Mouse (Mus musculus) liver, embryonic 13.5 days (tissue): Measurements from ENCODE around the gene Prl2c3. TPM values are rescaled to one million over a fixed set of nuclear protein-coding genes. Genes with fewer than 3 reads are reported as not detected.
"Not testable (repeated sequence)": the region's sequence is repeated elsewhere in the genome, so short reads cannot be mapped to it uniquely, and the experiment has no call there.

Experiments
- ATAC-seq: fragments of 200-750 bp; cut with Nextera tagmentation; 2 replicates; pipeline ENCODE4 v1.8.0; 2017; ENCODE audit warnings: low read depth, mild to moderate bottlenecking, moderate number of reproducible peaks, moderate library complexity
- DNase-seq: peaks from one replicate; pipeline ENCODE4 v3.0.0; 2022
- H3K27ac ChIP-seq: fragments of 300-500 bp; sonication (generic); 2 replicates; pipeline ENCODE4 v1.5.1; 2015; ENCODE audit warnings: moderate library complexity, mild to moderate bottlenecking, inconsistent platforms
- H3K27me3 ChIP-seq: fragments of 300-500 bp; sonication (generic); 2 replicates; pipeline ENCODE4 v1.6.1; 2015; ENCODE audit warnings: mild to moderate bottlenecking, inconsistent platforms
- H3K36me3 ChIP-seq: fragments of 300-500 bp; sonication (generic); 2 replicates; pipeline ENCODE4 v1.6.1; 2015; ENCODE audit warnings: mild to moderate bottlenecking, inconsistent platforms
- H3K4me1 ChIP-seq: fragments of 300-500 bp; sonication (generic); replicated peaks from 2 replicates; pipeline ENCODE4 v1.6.1; 2015; ENCODE audit warnings: inconsistent platforms
- H3K4me2 ChIP-seq: fragments of 300-500 bp; sonication (generic); 2 replicates; pipeline ENCODE4 v1.6.1; 2015; ENCODE audit warnings: inconsistent platforms, mild to moderate bottlenecking, moderate library complexity
- H3K4me3 ChIP-seq: fragments of 300-500 bp; sonication (generic); replicated peaks from 2 replicates; pipeline ENCODE4 v1.5.1; 2015; ENCODE audit warnings: mild to moderate bottlenecking, inconsistent platforms
- H3K9ac ChIP-seq: fragments of 300-500 bp; sonication (generic); 2 replicates; pipeline ENCODE4 v1.6.1; 2015; ENCODE audit warnings: mild to moderate bottlenecking, inconsistent platforms
- H3K9me3 ChIP-seq: fragments of 300-500 bp; sonication (generic); replicated peaks from 2 replicates; pipeline ENCODE4 v1.6.1; 2016; ENCODE audit warnings: inconsistent platforms
- WGBS: fragments of 180-500 bp; shearing (Covaris S2); methylation state at CpG from one replicate; pipeline ENCODE4 v1.1.7; 2015; ENCODE audit not compliant: insufficient replicate concordance; 5-methylcytosine and 5-hydroxymethylcytosine counted together
- polyA plus RNA-seq: library from polyadenylated mRNA; unstranded; fragments of >200 nt; fragmentation: Nextera tagmentation; extraction: Ambion mirVana; gene quantifications from 2 replicates; pipeline ENCODE4 v1.2.1, GENCODE M21; 2015

Gene Prl2c3
- polyA plus RNA-seq, result not detected in 2 replicates

- 36% methylated on average over 3 of the region's 3 CpGs for WGBS
- H3K27ac ChIP-seq, H3K9me3 ChIP-seq, ATAC-seq, H3K36me3 ChIP-seq, H3K4me2 ChIP-seq, H3K27me3 ChIP-seq, H3K9ac ChIP-seq, DNase-seq, H3K4me3 ChIP-seq, H3K4me1 ChIP-seq: not testable (repeated sequence)
These were observed at the start of gene Prl2c3 for GRCm38 (mm10) chr13:12799979-12800378. Prl2c3 (minus strand) TSS chr13:12800079.

- not testable (repeated sequence) for H3K36me3 ChIP-seq, H3K4me3 ChIP-seq, H3K4me1 ChIP-seq, H3K27ac ChIP-seq, DNase-seq, H3K27me3 ChIP-seq, H3K4me2 ChIP-seq, H3K9ac ChIP-seq
- WGBS, result 49% methylated on average over 4 of the region's 4 CpGs
- ATAC-seq, result 0 out of 2 replicates have a peak, but pooled peaks have one; percentile 26
- H3K9me3 ChIP-seq, result peaks cover 23% of the 10 kb centered on the region
These were observed 48.4 kb upstream of the Prl2c3 start for GRCm38 (mm10) chr13:12848254-12848653.

- not testable (repeated sequence) for ATAC-seq, H3K9ac ChIP-seq, H3K36me3 ChIP-seq, H3K4me2 ChIP-seq, H3K27ac ChIP-seq, H3K4me1 ChIP-seq, H3K4me3 ChIP-seq, DNase-seq, H3K27me3 ChIP-seq
- WGBS, result 50% methylated on average over 1 of the region's 1 CpGs
- peaks cover 23% of the 10 kb centered on the region for H3K9me3 ChIP-seq
These were observed 44.8 kb upstream of the Prl2c3 start for GRCm38 (mm10) chr13:12844701-12845100.

- H3K4me2 ChIP-seq, DNase-seq, H3K9me3 ChIP-seq, H3K27ac ChIP-seq, H3K4me1 ChIP-seq, H3K36me3 ChIP-seq, H3K9ac ChIP-seq, H3K27me3 ChIP-seq, H3K4me3 ChIP-seq, ATAC-seq: not testable (repeated sequence)
- WGBS, result 39% methylated on average over 2 of the region's 2 CpGs
These were observed 37.7 kb upstream of the Prl2c3 start for GRCm38 (mm10) chr13:12837546-12837945.

- Histone ChIP-seq H3K4me2 (no peak overlapping the region), H3K9ac (no peak overlapping the region), H3K27ac (no peak overlapping the region), H3K9me3 (peaks cover 17% of the 10 kb centered on the region), H3K27me3 (no peaks in the 10 kb centered on the region), H3K36me3 (no peaks in the 10 kb centered on the region), H3K4me3 (no peak overlapping the region), H3K4me1 (no peaks in the 10 kb centered on the region)
- ATAC-seq (no peak), DNase-seq (no peak)
- WGBS, result 43% methylated on average over 2 of the region's 2 CpGs
These were observed 31.9 kb upstream of the Prl2c3 start for GRCm38 (mm10) chr13:12831769-12832168.

- Histone ChIP-seq H3K27me3 (no peaks in the 10 kb centered on the region), H3K9me3 (peaks cover 29% of the 10 kb centered on the region), H3K27ac (no peak overlapping the region), H3K4me3 (no peak overlapping the region), H3K4me2 (no peak overlapping the region), H3K9ac (no peak overlapping the region), H3K4me1 (no peaks in the 10 kb centered on the region), H3K36me3 (peaks cover 3% of the 10 kb centered on the region; the same call in 1 of the 2 replicates)
- no peak for DNase-seq
- no peak for ATAC-seq
- 58% methylated on average over 5 of the region's 5 CpGs for WGBS
These were observed 29.2 kb upstream of the Prl2c3 start for GRCm38 (mm10) chr13:12829031-12829430.

DNA sequence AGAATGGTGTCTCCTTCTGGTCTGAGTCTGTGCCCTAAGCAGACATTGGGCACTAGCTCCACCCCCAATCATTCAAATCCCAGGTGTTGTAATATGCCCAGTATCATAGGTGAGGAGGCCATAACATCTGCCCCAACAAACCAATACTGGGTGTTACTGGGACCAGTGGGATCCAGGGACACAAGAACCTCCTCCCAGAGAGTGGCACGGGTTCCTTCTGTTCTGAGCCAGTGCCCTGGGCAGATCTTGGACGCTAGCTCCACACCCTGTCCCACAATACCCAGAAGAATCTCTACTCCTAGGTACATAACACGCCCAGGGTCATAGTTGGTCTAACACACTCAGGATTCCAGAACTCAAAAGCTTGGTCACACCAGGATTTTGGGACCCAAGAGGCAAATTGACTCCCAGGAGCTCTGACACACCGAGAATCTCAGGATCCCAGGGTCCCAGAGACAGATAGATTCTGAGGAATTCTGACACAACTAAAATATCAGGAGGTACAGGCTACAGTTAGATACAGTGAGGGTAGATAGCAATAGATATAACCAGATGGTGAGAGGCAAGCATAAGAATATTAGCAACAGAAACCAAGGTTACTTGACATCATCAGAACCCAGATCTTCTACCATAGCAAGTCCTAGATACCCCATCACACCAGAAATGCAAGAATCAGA, 24.8 kb upstream of the Prl2c3 start:
- not testable (repeated sequence) for H3K27me3 ChIP-seq, DNase-seq, H3K4me1 ChIP-seq, H3K4me3 ChIP-seq, H3K27ac ChIP-seq, H3K9ac ChIP-seq, H3K4me2 ChIP-seq, H3K36me3 ChIP-seq
- WGBS, result 43% methylated on average over 4 of the region's 4 CpGs
- peaks cover 17% of the 10 kb centered on the region for H3K9me3 ChIP-seq
- 0 out of 2 replicates have a peak, but pooled peaks have one; percentile 39 for ATAC-seq

DNA sequence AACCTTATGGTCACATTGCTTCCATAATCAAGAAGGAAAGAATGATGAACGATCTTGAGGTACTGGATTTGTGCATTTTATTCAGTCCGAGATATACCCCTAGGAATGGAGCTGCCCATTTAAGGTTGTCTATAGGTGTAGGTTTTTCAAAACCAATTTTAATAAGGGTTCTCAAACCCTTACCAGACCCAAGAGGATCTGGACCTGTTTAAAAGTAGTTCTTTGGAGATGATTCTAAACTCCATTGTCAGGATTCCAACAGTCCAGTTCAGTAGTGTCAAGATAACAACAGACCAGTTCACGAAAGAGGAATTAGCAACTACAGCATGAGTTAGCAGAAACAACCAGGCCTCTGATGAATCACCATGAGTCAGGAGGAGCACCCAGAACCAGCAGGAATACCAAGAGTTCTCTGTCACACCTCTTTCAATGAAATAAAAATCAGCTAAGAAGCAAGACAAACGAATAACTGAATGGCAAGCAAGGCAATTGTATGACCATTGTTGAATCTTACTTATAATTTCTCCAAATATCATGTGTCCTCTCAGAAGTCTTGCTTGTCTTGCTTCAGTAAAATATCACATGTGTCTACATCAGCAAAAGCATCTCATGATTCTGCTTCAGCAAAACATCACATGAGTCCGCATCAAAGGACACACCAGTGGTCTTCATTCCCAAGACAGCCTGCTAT, 14.0 kb upstream of the Prl2c3 start:
- WGBS, result 55% methylated on average over 5 of the region's 5 CpGs
- ATAC-seq, H3K27me3 ChIP-seq, H3K9ac ChIP-seq, H3K36me3 ChIP-seq, DNase-seq, H3K4me3 ChIP-seq, H3K4me1 ChIP-seq, H3K4me2 ChIP-seq, H3K9me3 ChIP-seq, H3K27ac ChIP-seq: not testable (repeated sequence)

DNA sequence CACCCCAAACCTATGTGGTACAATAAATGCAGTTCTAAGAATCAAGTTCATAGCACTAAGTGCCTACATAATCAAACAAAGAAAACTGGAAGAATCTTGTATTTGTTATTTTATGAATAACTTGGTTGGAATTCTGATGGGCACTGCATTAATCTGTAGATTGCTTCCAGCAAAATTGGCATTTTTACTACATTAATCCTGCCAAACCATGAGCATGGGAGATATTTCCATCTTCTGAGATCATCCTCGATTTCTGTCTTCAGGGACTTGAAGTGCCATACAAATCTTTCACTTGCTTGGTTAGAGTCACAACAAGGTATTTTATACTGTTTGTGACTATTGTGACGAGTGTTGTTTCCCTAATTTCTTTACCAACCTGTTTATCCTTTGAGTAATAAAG, 9.7 kb upstream of the Prl2c3 start:
- H3K4me1 ChIP-seq, result no peaks in the 10 kb centered on the region
- H3K4me2 ChIP-seq, result no peak overlapping the region
- ATAC-seq, result no peak
- H3K9ac ChIP-seq, result no peak overlapping the region
- DNase-seq, result no peak
- no peaks in the 10 kb centered on the region for H3K27me3 ChIP-seq
- peaks cover 10% of the 10 kb centered on the region; the same call in 1 of the 2 replicates for H3K9me3 ChIP-seq
- H3K36me3 ChIP-seq, result no peaks in the 10 kb centered on the region
- 32% methylated on average over 2 of the region's 2 CpGs for WGBS
- no peak overlapping the region for H3K4me3 ChIP-seq
- no peak overlapping the region for H3K27ac ChIP-seq

DNA sequence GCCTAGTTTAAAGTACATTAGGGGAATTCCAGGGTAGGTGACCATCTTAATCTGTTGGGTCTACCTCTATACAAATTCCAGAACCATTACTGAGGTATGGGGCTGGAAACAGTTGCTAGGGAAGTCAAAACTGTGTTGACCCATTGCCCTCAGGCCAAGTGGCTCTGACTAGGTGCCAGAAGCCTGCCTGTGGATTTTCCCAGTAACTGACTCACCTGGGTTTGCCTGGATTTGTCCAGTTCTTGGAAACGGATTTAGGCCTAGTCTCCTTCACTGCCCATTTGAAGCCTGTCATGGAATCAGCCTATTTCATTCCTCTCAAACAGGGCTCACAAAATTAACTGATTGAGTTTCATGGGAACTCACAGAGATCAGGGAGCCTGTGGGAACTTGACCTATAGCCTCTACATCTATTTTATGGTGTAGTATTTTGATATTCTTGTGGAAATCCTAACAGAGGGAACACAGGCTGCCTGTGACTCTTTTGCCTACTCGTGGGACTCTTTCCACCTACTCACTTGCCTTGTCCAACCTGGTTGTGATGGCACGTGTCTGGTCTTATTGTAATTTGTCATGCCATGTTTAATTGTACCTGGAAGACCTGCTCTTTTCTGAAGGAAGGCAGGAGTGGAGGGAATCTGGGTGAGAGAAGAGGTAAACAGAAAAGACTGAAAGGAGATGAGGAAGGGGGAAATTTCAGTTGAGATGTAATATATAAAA, 9.1 kb upstream of the Prl2c3 start:
- DNase-seq, H3K27ac ChIP-seq, H3K27me3 ChIP-seq, H3K36me3 ChIP-seq, ATAC-seq, H3K4me1 ChIP-seq, H3K9ac ChIP-seq, H3K4me3 ChIP-seq, H3K4me2 ChIP-seq: not testable (repeated sequence)
- WGBS, result 39% methylated on average over 3 of the region's 3 CpGs
- peaks cover 10% of the 10 kb centered on the region; the same call in 1 of the 2 replicates for H3K9me3 ChIP-seq

DNA sequence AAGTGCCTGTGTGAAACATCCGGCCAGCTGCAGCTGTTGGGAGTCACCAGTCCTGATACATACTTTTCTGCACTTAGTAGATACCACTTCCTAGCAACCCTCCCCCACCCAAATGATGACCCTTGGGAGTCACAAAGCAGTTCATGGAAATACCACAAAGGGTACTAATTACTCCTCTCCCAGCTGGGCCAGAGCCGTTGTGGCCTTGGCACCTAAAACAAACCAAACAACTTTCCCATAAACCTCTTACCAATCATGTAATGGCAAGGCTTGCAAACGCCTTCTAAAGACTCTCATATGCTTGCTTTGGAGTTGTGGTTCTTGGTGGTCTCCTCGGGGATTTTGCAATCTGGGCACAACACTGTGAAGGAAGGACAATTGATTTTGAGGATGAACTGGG, 6.6 kb upstream of the Prl2c3 start:
- not testable (repeated sequence) for H3K27ac ChIP-seq, H3K27me3 ChIP-seq, H3K36me3 ChIP-seq, ATAC-seq, DNase-seq, H3K4me3 ChIP-seq, H3K4me1 ChIP-seq, H3K4me2 ChIP-seq, H3K9ac ChIP-seq
- peaks cover 10% of the 10 kb centered on the region; the same call in 1 of the 2 replicates for H3K9me3 ChIP-seq
- 41% methylated on average over 4 of the region's 4 CpGs for WGBS
